Mouse (Mus musculus) stomach, postnatal 0 days (tissue): ENCODE measurements around the gene Desi2.

ENCODE experiments used
- CTCF ChIP-seq: IDR thresholded peaks from 2 replicates; pipeline ENCODE4 v1.5.1; 2016; ENCODE audit warnings: antibody characterized with exemption, low read depth, mild to moderate bottlenecking, moderate library complexity
- EP300 ChIP-seq: optimal IDR thresholded peaks from 2 replicates; pipeline ENCODE3; 2016; ENCODE audit warnings: antibody characterized with exemption

GRCm38 (mm10) chr1:178209966-178210365 is 22.7 kb downstream of the Desi2 start:
- TF ChIP-seq CTCF (no peak), EP300 (no peak)
